Comparison of ENCODE assay signal across 10 mouse cellular contexts in the genomic region with DNA sequence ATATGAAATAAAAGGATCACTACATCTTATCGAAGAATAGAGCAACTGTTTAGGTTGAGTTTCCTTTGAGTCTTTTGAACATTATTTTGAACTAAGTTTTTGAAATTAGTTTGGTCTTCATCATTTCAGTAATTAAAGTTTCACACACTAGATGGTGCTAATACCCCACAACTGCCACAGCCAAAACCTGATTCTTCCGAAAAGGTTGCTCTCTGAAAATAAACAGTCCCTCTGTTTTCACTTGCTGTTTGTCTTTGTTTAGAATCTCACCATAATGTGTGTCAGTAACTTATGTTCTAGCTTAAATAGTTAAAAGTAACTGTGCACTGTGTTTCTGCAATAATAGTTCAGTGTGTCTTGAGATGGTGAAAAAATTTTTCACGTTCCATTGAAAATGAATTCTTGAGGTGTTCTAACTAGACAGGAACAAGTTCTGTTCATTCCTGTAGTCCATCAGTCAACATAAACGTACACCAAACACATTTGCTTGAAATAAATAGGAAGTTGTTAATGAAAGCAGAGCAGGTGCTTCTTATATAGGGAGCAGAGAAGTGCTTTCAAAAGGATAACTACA. TPM values are rescaled to one million over a fixed set of nuclear protein-coding genes. Genes with fewer than 3 reads are reported as not detected.
DNase-seq lines count a peak whose midpoint lies in the region; ATAC-seq and TF ChIP-seq lines count a peak whose summit lies in the region.
"Had no signal": no experiment of that assay in that cellular context is flagged by ENCODE, and none has a peak within 500 bp of the region (broad histone marks: within the 10 kb centered on the region; RNA-seq: fewer than 3 reads in every experiment).

No protein-coding gene starts in this region.

- TF ChIP-seq CTCF in left cerebral cortex, adult 2 months (IDR thresholded peaks at IDR 0.05) = peak; percentile 78

- no peaks in the 10 kb centered on the region for H3K36me3 ChIP-seq in forebrain, embryonic 16.5 days (ENCODE audit: control insufficient read depth, insufficient read depth)
- H3K36me3 ChIP-seq: G1E had no signal

- H3K27me3 ChIP-seq in forebrain, embryonic 16.5 days (replicated peaks; ENCODE audit: control insufficient read depth, insufficient read depth, low read length) = no peaks in the 10 kb centered on the region

- no peak for DNase-seq in frontal cortex, postnatal 14 days (ENCODE audit: low spot score in 2 of 2)
- no peak for DNase-seq in left cerebral cortex, adult 2 months (ENCODE audit: extremely low spot score in 1 of 2, low spot score in 2 of 2)
- no peak for DNase-seq in left cerebral cortex, adult 8-10 months (ENCODE audit: low spot score in 2 of 2)
- peak; percentile 32 for DNase-seq in ES-CJ7 (ENCODE audit: low read depth, low spot score)
- no peak for DNase-seq in spleen, postnatal 10 days (ENCODE audit: low spot score in 2 of 2)
- DNase-seq in heart, adult 9 months (ENCODE audit: low spot score in 2 of 2) = no peak

- H3K4me1 ChIP-seq in forebrain, embryonic 16.5 days (replicated peaks; ENCODE audit: control insufficient read depth, insufficient read depth, low read length) = no peaks in the 10 kb centered on the region

- no peak overlapping the region for H3K9ac ChIP-seq in forebrain, embryonic 16.5 days (replicated peaks; ENCODE audit: low read depth, low read length)

- peak; percentile 77 for ATAC-seq in frontal cortex, adult (ENCODE audit: low TSS enrichment)
- ATAC-seq in forebrain, embryonic 16.5 days = 0 out of 2 replicates have a peak, but pooled peaks have one; percentile 43

- no peaks in the 10 kb centered on the region for H3K9me3 ChIP-seq in forebrain, embryonic 16.5 days (ENCODE audit: control insufficient read depth, low read length)

- H3K4me2 ChIP-seq in forebrain, embryonic 16.5 days (ENCODE audit: low read length) = no peak overlapping the region

- no peak overlapping the region for H3K27ac ChIP-seq in left cerebral cortex, adult 2 months
- H3K27ac ChIP-seq in forebrain, embryonic 16.5 days (ENCODE audit: low read length) = no peak overlapping the region

- 38% methylated on average over 4 of the region's 4 CpGs for WGBS in forebrain, embryonic 16.5 days

- peak overlapping the region; percentile 35 for H3K4me3 ChIP-seq in left cerebral cortex, adult 2 months
- no peak overlapping the region for H3K4me3 ChIP-seq in forebrain, embryonic 16.5 days (replicated peaks; ENCODE audit: low read length)
- H3K4me3 ChIP-seq: erythroblast, embryonic 14.5 days had no signal

- intact Hi-C loops in left cerebral cortex, adult 2 months (cut with DNase I) = loop anchor here (1.0 to 10.0 kb wide), 4 partner anchors 76 to 489 kb away; partner anchors contain the start of gene Kcnt2

RNA-seq across cellular contexts. Expression of gene Cfh, which starts 11.9 kb away (rescaled TPM):
- total RNA-seq in left cerebral cortex, adult 2 months (2021) = 10 to 100 TPM; 15.6 to 17.8 TPM
- total RNA-seq in left cerebral cortex, adult 8-10 months (2022) = 10 to 100 TPM; 17.1 to 31.1 (median 25.2) TPM
- 8.9 and 17.0 TPM in 2 replicates for polyA plus RNA-seq in forebrain, embryonic 16.5 days (2015; fragmentation: Nextera tagmentation; extraction: Ambion mirVana)
- polyA plus RNA-seq: erythroblast, embryonic 14.5 days; G1E had no signal
